Mouse (Mus musculus) liver, adult 2 months (tissue): Measurements from ENCODE around the gene 0610037L13Rik.

Experiments used
- CTCF ChIP-seq: fragments of 200-500 bp; IDR thresholded peaks from 2 replicates; pipeline ENCODE4 v1.5.1; 2011; ENCODE audit warnings: low read depth, low read length, control low read depth
- POLR2A ChIP-seq: fragments of 200-500 bp; IDR thresholded peaks from 2 replicates; pipeline ENCODE4 v1.6.1; 2011; ENCODE audit warnings: low read length, control low read depth; ENCODE audit not compliant: insufficient read depth; ENCODE audit errors: extremely low read depth

- TF ChIP-seq POLR2A (no peak), CTCF (no peak)
Measured at GRCm38 (mm10) chr4:107942741-107943140, 53.1 kb downstream of the 0610037L13Rik start.
